Mouse (Mus musculus) kidney, adult 9 months (tissue): ENCODE measurements around the gene Gsta2.
"Not testable (repeated sequence)": the region's sequence is repeated elsewhere in the genome, so short reads cannot be mapped to it uniquely, and the experiment has no call there.

Experiments used
- DNase-seq: peaks from one replicate; pipeline ENCODE4 v3.0.0; 2022

The Gsta2 gene

GRCm38 (mm10) chr9:78365850-78366544 lies 10.4 kb upstream of the Gsta2 start:
- no peak for DNase-seq

- DNase-seq, result no peak
Measured at GRCm38 (mm10) chr9:78364701-78365100, 9.1 kb upstream of the Gsta2 start.

- no peak for DNase-seq
Measured at GRCm38 (mm10) chr9:78363374-78363773, 7.8 kb upstream of the Gsta2 start.

DNA sequence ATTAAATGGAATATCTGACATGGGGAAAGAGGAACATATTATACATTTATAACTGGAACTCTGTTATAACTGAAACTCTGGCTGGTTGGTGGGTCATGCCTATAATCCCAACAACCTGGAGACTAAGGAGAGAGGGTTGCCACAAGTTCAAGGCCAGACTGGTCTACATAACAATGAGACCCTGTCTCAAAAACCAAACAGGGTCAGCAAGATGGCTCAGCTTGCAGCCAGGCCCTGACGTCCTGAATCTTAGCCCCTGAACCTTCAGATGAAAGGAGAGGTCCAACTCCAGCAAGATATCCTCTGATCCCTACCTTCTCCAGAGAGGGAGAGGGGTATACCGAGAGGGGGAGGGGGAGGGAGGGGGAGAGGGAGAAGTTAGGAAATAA lies 4.9 kb upstream of the Gsta2 start:
- no peak for DNase-seq

DNA sequence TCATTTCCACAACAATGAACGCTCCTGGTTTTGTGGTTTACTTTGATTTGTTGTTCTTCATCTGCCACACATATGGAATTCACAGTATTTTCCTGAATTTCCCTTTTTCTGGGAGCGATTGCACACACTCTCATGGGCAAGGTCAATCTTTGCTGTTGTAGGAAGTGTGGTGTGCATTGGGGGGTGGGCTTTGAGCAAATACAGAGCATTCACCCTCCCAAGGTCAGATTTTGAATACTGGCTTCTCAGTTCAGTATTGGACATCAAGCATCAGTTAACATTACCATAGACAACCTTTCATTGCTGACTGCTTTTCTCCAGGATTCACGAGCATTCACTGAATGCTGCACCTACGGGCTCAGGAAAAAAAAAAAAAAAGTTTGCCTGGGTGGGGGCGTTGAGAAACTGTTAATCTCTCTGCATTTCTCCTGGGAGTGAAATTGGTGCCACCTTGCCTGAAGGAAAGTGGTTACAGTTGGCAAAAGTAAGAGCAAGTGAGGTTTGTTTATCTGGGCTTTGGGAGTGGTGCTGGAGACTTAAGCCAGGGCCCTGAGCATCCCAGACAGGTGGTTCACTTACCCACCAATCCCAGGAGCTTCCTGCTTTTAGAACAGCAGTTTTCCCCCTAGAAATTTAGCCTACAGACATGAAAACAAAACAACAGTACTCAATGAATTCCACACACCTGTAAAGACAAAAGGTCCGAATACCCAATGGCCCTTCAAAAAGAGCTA lies 4.3 kb upstream of the Gsta2 start:
- no peak for DNase-seq

GRCm38 (mm10) chr9:78358053-78358452 lies 2.5 kb upstream of the Gsta2 start:
- DNase-seq, result peak; percentile 73

DNA sequence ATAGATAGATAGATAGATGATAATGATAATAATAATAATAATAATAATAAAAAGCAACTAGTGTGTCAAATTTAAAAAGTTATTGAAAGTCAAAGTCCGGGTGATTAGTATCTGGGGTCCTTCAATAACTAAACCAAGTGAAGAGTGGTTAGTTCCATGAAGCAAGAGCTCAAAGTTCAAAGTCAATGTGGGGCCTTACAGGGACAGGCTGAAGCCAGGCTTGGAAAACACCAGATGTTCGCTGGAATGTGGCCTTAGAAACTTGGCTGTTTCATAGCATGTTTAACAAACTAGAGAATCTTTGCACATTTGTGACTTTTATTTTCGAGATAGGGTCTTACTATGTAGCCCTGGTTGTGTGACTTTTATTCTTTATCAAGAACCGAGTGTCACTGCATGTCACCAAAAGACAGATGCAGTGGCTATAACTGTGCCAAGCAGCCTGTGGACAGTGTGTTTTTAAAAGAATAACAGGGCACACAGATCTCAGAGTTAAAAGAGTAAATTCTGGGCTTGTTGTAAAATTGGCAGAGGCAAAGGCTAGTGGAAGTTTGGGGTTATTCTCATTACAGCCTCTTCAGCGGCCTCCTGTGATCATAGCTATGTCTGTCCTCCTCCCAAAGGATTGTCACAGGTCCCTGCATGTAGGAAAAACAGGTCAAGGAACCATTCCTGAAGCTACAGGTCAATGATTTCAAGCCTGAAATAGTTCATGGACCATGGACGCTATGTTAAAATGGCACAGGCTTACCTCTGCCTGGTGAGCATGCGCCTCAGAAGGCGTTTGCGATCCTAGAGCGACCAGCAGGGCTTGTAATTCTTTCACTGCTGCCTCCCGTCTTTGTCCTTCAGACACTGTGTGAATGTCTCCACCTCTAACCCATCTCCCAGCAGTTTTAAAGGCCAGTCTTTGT lies 666 bp downstream of the Gsta2 start:
- peak; percentile 83 for DNase-seq

DNA sequence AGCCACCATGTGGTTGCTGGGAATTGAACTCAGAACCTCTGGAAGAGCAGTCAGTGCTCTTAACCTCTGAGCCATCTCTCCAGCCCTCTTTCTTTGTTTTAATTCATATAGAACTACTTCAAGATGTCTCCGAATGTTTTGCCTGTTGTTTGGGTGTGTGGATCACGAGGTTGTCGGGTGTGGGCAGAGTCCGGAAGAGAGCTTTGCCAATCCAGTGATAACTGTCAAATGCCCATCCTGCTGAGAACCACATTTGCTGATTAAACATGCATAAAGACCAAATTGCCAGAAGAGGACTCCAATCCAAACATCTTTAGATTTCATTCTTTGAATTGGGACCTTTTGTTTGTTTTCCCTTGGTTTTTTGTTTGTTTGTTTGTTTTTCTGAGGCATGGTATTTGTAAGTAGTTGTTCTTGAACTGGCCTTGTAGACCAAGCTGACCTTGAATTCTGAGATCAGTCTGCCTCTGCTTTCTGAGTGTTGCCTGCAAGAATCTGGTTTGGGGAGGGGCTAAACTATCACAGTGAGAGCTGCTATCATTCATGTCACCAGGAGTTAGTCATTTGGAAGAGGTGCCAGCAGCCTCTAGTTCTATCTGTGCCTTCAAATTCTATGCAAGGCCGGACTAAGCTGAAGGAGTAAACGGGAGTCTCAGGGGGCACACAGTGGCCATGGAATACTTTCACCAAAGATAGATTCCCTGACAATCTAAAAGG lies 3.9 kb downstream of the Gsta2 start:
- no peak for DNase-seq

- DNase-seq, result not testable (repeated sequence)
Measured at GRCm38 (mm10) chr9:78350007-78350406, 5.6 kb downstream of the Gsta2 start.

GRCm38 (mm10) chr9:78349141-78349540 lies 6.4 kb downstream of the Gsta2 start:
- DNase-seq, result peak; percentile 58

- peak; percentile 97 for DNase-seq
Measured at GRCm38 (mm10) chr9:78348206-78349004, 7.2 kb downstream of the Gsta2 start.

- DNase-seq, result peak; percentile 40
Measured at GRCm38 (mm10) chr9:78347004-78347403, 8.6 kb downstream of the Gsta2 start.

DNA sequence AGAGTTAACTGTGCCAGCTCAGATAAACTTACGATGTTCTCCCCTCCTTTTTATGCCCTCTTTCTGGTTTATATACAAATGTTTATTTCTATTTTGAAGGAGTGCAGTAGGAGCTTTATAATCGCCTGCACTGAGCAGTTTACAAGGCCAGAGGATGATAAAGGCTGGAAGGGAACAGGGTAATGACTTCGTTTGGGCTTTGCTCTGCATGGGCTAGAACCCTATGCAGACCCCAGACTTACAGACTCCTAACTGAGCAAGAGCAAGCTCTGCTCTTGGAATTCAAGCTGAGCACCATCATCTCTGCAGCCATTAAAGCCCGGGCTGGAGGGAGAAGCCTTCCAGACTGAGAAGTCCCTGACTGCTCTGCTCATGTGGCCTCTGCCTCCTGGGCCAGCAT lies 10.4 kb downstream of the Gsta2 start:
- DNase-seq, result not testable (repeated sequence)

- DNase-seq, result peak; percentile 55
Measured at GRCm38 (mm10) chr9:78343055-78343454, 12.5 kb downstream of the Gsta2 start.

DNA sequence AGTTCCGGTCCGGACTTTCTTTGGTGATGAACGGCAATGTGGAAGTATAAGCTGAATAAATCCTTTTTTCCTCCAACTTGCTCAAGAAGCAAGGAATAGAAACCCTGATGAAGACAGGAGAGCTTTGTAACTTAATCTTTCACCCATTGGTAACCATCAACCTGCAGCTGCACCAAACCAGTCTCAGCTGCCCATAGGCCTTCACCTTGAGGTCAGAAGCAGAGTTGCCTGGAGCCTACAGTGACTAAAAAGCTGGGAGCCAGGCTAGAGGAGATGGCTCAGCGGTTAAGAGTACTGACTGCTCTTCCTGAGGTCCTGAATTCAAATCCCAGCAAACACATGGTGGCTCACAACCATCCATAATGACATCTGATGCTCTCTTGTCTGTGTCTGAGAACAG lies 13.1 kb downstream of the Gsta2 start:
- DNase-seq, result peak; percentile 40

DNA sequence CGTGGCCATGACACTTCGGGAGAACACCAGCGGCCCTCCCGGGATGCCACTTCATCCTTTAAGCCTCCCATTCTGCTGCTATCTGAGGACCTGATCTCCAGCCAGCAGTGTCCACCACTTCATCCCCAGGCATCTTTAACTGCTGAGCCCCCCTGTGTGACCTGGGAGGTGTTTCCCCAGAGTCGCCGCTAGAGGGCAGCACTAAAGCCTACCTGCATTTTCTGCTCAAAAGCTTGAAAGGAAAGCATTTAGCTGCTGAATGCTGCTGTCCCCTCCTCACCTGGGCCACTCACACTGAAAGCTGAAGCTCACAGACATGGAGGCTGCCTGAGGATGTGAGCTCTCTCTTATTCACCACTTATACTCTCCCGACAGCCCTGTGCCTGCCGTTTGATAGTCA lies 15.3 kb downstream of the Gsta2 start:
- peak; percentile 36 for DNase-seq

GRCm38 (mm10) chr9:78337050-78337449 lies 18.5 kb downstream of the Gsta2 start:
- DNase-seq, result not testable (repeated sequence)

DNA sequence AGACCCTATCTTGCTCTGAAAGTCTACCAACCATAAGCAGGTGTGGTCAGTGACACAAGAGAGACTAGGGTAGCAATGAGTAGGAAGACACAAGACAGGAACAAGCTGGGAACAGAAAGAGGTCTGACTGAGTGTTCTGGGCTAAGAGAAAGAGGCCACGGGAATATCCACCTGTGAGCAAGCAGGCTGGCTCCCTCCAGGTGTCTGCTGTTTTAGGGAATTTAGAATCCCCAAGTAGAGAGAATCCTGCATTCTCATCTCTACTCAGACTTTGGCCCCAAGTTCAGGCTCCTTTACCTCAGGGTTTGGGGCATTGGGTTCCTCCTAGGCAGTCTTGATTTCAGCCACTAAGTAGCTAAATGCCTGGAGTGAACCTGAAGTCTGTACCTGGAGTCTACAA lies 28.3 kb downstream of the Gsta2 start, which contains the start of gene Omt2b:
TSS of gene Omt2b (plus strand) at position 301 of the 400 bp plus-strand sequence.
- DNase-seq, result not testable (repeated sequence)

- no peak for DNase-seq
Measured at GRCm38 (mm10) chr9:78319499-78319898, 36.1 kb downstream of the Gsta2 start.

DNA sequence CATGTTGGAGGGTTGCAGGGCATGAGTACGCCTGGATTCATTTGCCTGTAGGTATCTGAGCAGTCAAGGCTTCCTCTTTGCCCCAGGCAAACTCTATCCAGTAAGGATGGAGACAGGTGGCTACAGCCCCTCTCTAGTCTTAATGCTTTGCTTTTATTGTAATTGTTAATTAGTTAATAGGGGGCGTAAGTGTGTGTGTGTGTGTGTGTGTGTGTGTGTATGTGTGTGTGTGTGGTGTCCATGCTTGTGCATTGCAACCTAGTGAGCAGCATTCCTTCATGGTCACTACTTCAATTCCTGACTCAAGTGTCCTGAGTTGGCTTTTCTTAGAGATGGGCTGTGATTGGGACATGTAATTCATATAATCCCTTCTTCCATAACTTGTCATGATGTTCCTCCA lies 40.9 kb downstream of the Gsta2 start, which contains the start of gene Omt2a:
TSS of gene Omt2a (minus strand) at position 101 of the 400 bp plus-strand sequence.
- DNase-seq, result no peak

DNA sequence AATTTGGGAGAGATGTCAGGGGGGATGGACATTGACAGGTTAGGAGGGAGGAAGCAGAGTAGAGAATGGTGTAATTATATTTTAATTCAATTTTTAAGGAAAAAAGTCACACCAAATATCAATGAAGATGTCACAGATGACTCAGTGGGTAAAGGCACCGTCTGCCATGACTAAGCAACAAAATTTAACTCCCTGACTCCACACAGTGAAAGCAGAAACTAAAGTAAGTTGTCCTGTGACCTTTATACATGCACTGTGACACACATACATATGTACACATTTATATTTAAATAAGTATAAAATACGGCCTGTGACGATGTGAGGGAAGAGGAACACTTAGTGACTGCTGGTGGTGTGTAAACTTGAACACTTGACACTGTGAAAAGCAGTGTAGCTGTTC lies 47.5 kb downstream of the Gsta2 start:
- not testable (repeated sequence) for DNase-seq

- not testable (repeated sequence) for DNase-seq
Measured at GRCm38 (mm10) chr9:78299143-78299542, 56.4 kb downstream of the Gsta2 start.
